ENCODE assay signal across 28 mouse cellular contexts in genomic region chr2:141416436-141416835, GRCm38 (mm10).
A peak's percentile ranks its signal among the peaks of the same experiment; 100 is the strongest.
DNase-seq lines count a peak whose midpoint lies in the region; ATAC-seq lines count a peak whose summit lies in the region.
"Had no signal": no experiment of that assay in that cellular context is flagged by ENCODE, and none has a peak within 500 bp of the region (broad histone marks: within the 10 kb centered on the region; RNA-seq: fewer than 3 reads in every experiment).

No protein-coding gene starts in this region.

- no peaks in the 10 kb centered on the region for H3K27me3 ChIP-seq in hindbrain, embryonic 13.5 days
- no peaks in the 10 kb centered on the region for H3K27me3 ChIP-seq in hindbrain, embryonic 10.5 days (ENCODE audit: insufficient read depth, poor library complexity, severe bottlenecking)
- no peaks in the 10 kb centered on the region for H3K27me3 ChIP-seq in midbrain, embryonic 10.5 days (ENCODE audit: low read depth, poor library complexity, severe bottlenecking)
- no peaks in the 10 kb centered on the region for H3K27me3 ChIP-seq in midbrain, embryonic 16.5 days (ENCODE audit: control insufficient read depth, insufficient read depth, low read depth, low read length)
- H3K27me3 ChIP-seq: CH12.LX; heart, embryonic 13.5 days; Patski; stomach, embryonic 15.5 days had no signal

- ATAC-seq in hindbrain, embryonic 13.5 days (ENCODE audit: low FRiP score): no peak
- ATAC-seq in midbrain, embryonic 16.5 days: no peak
- ATAC-seq in megakaryocyte-erythroid progenitor cell, adult 5-6 weeks (replicated peaks; ENCODE audit: low FRiP score, low TSS enrichment, poor library complexity, severe bottlenecking): no peak
- ATAC-seq: forebrain, embryonic 16.5 days; hindbrain, postnatal 0 days; Patski had no signal

- no peak overlapping the region for H3K4me2 ChIP-seq in hindbrain, embryonic 13.5 days
- H3K4me2 ChIP-seq in midbrain, embryonic 16.5 days (ENCODE audit: low read length): no peak overlapping the region
- H3K4me2 ChIP-seq: heart, embryonic 13.5 days; stomach, embryonic 15.5 days had no signal

- peaks cover 9% of the 10 kb centered on the region for H3K4me1 ChIP-seq in hindbrain, embryonic 13.5 days (replicated peaks)
- peaks cover 8% of the 10 kb centered on the region for H3K4me1 ChIP-seq in hindbrain, embryonic 10.5 days (replicated peaks)
- peaks cover 11% of the 10 kb centered on the region for H3K4me1 ChIP-seq in midbrain, embryonic 10.5 days
- H3K4me1 ChIP-seq in midbrain, embryonic 16.5 days (ENCODE audit: control insufficient read depth, insufficient read depth, low read length): peaks cover 9% of the 10 kb centered on the region
- H3K4me1 ChIP-seq: forebrain, embryonic 10.5 days; heart, embryonic 13.5 days; limb, embryonic 10.5 days had no signal

- H3K27ac ChIP-seq in hindbrain, embryonic 13.5 days: peak overlapping the region; percentile 1; the same call in 1 of the 2 replicates
- H3K27ac ChIP-seq in hindbrain, embryonic 10.5 days: no peak overlapping the region
- peak overlapping the region; percentile 59 for H3K27ac ChIP-seq in midbrain, embryonic 10.5 days (replicated peaks)
- H3K27ac ChIP-seq in midbrain, embryonic 16.5 days (ENCODE audit: low read length): peak overlapping the region; percentile 60; the same call in 1 of the 2 replicates
- H3K27ac ChIP-seq: forebrain, embryonic 10.5 days; heart, embryonic 13.5 days; hindbrain, postnatal 0 days; limb, embryonic 10.5 days; stomach, embryonic 15.5 days had no signal

- H3K9me3 ChIP-seq in hindbrain, embryonic 13.5 days: no peaks in the 10 kb centered on the region
- no peaks in the 10 kb centered on the region for H3K9me3 ChIP-seq in hindbrain, embryonic 10.5 days
- H3K9me3 ChIP-seq in midbrain, embryonic 10.5 days (replicated peaks): no peaks in the 10 kb centered on the region
- H3K9me3 ChIP-seq in midbrain, embryonic 16.5 days (replicated peaks; ENCODE audit: control insufficient read depth, low read length, poor library complexity, severe bottlenecking): no peaks in the 10 kb centered on the region
- H3K9me3 ChIP-seq: forebrain, embryonic 10.5 days; heart, embryonic 13.5 days; limb, embryonic 10.5 days; stomach, embryonic 15.5 days had no signal

- H3K36me3 ChIP-seq in hindbrain, embryonic 13.5 days: no peaks in the 10 kb centered on the region
- no peaks in the 10 kb centered on the region for H3K36me3 ChIP-seq in hindbrain, embryonic 10.5 days
- H3K36me3 ChIP-seq in midbrain, embryonic 10.5 days: no peaks in the 10 kb centered on the region
- no peaks in the 10 kb centered on the region for H3K36me3 ChIP-seq in midbrain, embryonic 16.5 days (ENCODE audit: control insufficient read depth, insufficient read depth, low read length)
- H3K36me3 ChIP-seq: forebrain, embryonic 10.5 days; G1E; heart, embryonic 13.5 days; limb, embryonic 10.5 days; stomach, embryonic 15.5 days had no signal

- no peak overlapping the region for H3K9ac ChIP-seq in hindbrain, embryonic 13.5 days
- no peak overlapping the region for H3K9ac ChIP-seq in midbrain, embryonic 16.5 days (ENCODE audit: low read depth, low read length)
- H3K9ac ChIP-seq: heart, embryonic 13.5 days; stomach, embryonic 15.5 days had no signal

- H3K4me3 ChIP-seq in hindbrain, embryonic 13.5 days: no peak overlapping the region
- no peak overlapping the region for H3K4me3 ChIP-seq in hindbrain, embryonic 10.5 days
- no peak overlapping the region for H3K4me3 ChIP-seq in midbrain, embryonic 10.5 days
- H3K4me3 ChIP-seq in midbrain, embryonic 16.5 days (ENCODE audit: low read depth, low read length): no peak overlapping the region
- H3K4me3 ChIP-seq: forebrain, embryonic 10.5 days; heart, embryonic 13.5 days; limb, embryonic 10.5 days; stomach, embryonic 15.5 days had no signal

- no peak for DNase-seq in hindbrain, embryonic 10.5 days (ENCODE audit: low spot score)
- peak; percentile 75 for DNase-seq in adipocyte (ENCODE audit: low spot score)
- no peak for DNase-seq in midbrain, embryonic 10.5 days (ENCODE audit: low spot score)
- no peak for DNase-seq in ovary, postnatal 36 days (ENCODE audit: low spot score)
- DNase-seq: adrenal gland, adult 2 months; cerebellum, adult 11 months; cerebellum, adult 9-11 months; gastrocnemius, postnatal 25 days; heart, adult 18-20 months; heart, postnatal 14 days; kidney, adult 2 months; kidney, postnatal 14 days; liver; lung, postnatal 10 days; retina, postnatal 1 day; thymus, adult 2 months had no signal
